25 mouse cellular contexts compared by ENCODE assay signal in the genomic region with DNA sequence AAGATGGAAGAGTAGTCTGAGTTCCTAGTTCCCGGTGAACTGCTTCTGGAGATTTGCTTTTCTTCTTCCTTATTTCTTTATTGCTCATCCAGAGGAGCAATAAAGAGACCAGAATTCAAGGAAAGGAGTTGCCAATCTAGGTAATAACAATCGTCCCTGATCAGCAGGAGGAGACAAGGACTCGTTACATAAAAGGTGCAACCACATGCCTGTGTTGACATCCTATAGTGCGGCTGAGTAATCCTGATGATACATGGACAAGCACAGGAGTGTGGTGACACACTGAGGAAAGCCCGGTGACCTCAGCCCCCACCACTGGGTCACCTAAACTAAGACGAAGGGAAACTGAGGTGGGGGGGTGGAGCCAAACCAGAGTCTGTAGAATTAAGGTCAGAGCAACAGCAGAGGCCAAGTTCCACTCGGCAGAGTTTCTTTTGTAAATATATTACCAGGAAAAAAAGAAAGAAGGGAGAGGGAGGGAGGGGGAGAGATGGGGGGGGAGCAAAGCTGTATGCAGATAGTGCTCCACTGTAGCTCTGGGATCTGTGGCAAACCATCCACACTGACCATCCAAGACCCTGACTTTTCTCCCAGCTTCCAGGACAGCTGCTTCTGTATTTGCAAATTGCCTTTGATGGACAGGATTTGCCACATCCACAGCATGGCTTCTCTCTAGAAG.
DNase-seq lines count a peak whose midpoint lies in the region; ATAC-seq and TF ChIP-seq lines count a peak whose summit lies in the region.
"Had no signal": no experiment of that assay in that cellular context is flagged by ENCODE, and none has a peak within 500 bp of the region (broad histone marks: within the 10 kb centered on the region; RNA-seq: fewer than 3 reads in every experiment).

No protein-coding gene starts in this region.

- H3K27ac ChIP-seq in intestine, embryonic 16.5 days (ENCODE audit: low read length): peak overlapping the region; percentile 57; the same call in 1 of the 2 replicates
- H3K27ac ChIP-seq in midbrain, embryonic 13.5 days: no peak overlapping the region
- H3K27ac ChIP-seq in midbrain, postnatal 0 days (ENCODE audit: low read depth, low read length): no peak overlapping the region
- H3K27ac ChIP-seq: embryonic facial prominence, embryonic 12.5 days; forebrain, embryonic 13.5 days; forebrain, embryonic 15.5 days had no signal

- ATAC-seq in intestine, embryonic 16.5 days: peak; percentile 92
- ATAC-seq in midbrain, embryonic 13.5 days: no peak
- no peak for ATAC-seq in midbrain, postnatal 0 days (ENCODE audit: low FRiP score)
- ATAC-seq: activated CD4-positive, CD25-positive, alpha-beta regulatory T cell, adult 4 months; CD4-positive, CD25-positive, alpha-beta regulatory T cell, adult 4 months; forebrain, embryonic 13.5 days; forebrain, embryonic 15.5 days; Patski had no signal

- H3K9me3 ChIP-seq in intestine, embryonic 16.5 days (ENCODE audit: control insufficient read depth, low read length): no peaks in the 10 kb centered on the region
- no peaks in the 10 kb centered on the region for H3K9me3 ChIP-seq in midbrain, embryonic 13.5 days
- no peaks in the 10 kb centered on the region for H3K9me3 ChIP-seq in midbrain, postnatal 0 days (ENCODE audit: low read length)
- H3K9me3 ChIP-seq: embryonic facial prominence, embryonic 12.5 days; forebrain, embryonic 13.5 days; forebrain, embryonic 15.5 days; G1E had no signal

- no peaks in the 10 kb centered on the region for H3K36me3 ChIP-seq in intestine, embryonic 16.5 days (ENCODE audit: control insufficient read depth, insufficient read depth, low read length)
- H3K36me3 ChIP-seq in midbrain, embryonic 13.5 days: no peaks in the 10 kb centered on the region
- H3K36me3 ChIP-seq in midbrain, postnatal 0 days (ENCODE audit: insufficient read depth, low read length): no peaks in the 10 kb centered on the region
- H3K36me3 ChIP-seq: embryonic facial prominence, embryonic 12.5 days; forebrain, embryonic 15.5 days; G1E had no signal

- H3K27me3 ChIP-seq in intestine, embryonic 16.5 days (replicated peaks; ENCODE audit: control insufficient read depth, insufficient read depth, low read length): no peaks in the 10 kb centered on the region
- no peaks in the 10 kb centered on the region for H3K27me3 ChIP-seq in midbrain, embryonic 13.5 days
- no peaks in the 10 kb centered on the region for H3K27me3 ChIP-seq in midbrain, postnatal 0 days (ENCODE audit: insufficient read depth, low read length)
- H3K27me3 ChIP-seq: CH12.LX; embryonic facial prominence, embryonic 12.5 days; forebrain, embryonic 13.5 days; forebrain, embryonic 15.5 days; Patski had no signal

- no peak for TF ChIP-seq CTCF in midbrain, postnatal 0 days (IDR thresholded peaks at IDR 0.05)

- H3K4me2 ChIP-seq in intestine, embryonic 16.5 days (ENCODE audit: low read depth, low read length): 0 out of 2 replicates have a peak overlapping the region, but pooled peaks have one; percentile 18
- H3K4me2 ChIP-seq in midbrain, embryonic 13.5 days (replicated peaks): no peak overlapping the region
- no peak overlapping the region for H3K4me2 ChIP-seq in midbrain, postnatal 0 days (ENCODE audit: low read depth, low read length, poor library complexity, severe bottlenecking)
- H3K4me2 ChIP-seq: embryonic facial prominence, embryonic 12.5 days; forebrain, embryonic 13.5 days; forebrain, embryonic 15.5 days had no signal

- H3K9ac ChIP-seq in intestine, embryonic 16.5 days (ENCODE audit: low read depth, low read length): no peak overlapping the region
- no peak overlapping the region for H3K9ac ChIP-seq in midbrain, embryonic 13.5 days (replicated peaks)
- H3K9ac ChIP-seq in midbrain, postnatal 0 days (replicated peaks; ENCODE audit: low read length, poor library complexity, severe bottlenecking): no peak overlapping the region
- H3K9ac ChIP-seq: embryonic facial prominence, embryonic 12.5 days; forebrain, embryonic 13.5 days; forebrain, embryonic 15.5 days had no signal

- WGBS in intestine, embryonic 16.5 days: 55% methylated on average over 7 of the region's 7 CpGs
- WGBS in large intestine, adult 2 months: 27% methylated on average over 7 of the region's 7 CpGs
- WGBS in midbrain, embryonic 13.5 days: 77% methylated on average over 7 of the region's 7 CpGs
- WGBS in midbrain, postnatal 0 days: 78% methylated on average over 7 of the region's 7 CpGs

- H3K4me3 ChIP-seq in intestine, embryonic 16.5 days (ENCODE audit: low read length): no peak overlapping the region
- H3K4me3 ChIP-seq in midbrain, embryonic 13.5 days (replicated peaks): no peak overlapping the region
- no peak overlapping the region for H3K4me3 ChIP-seq in midbrain, postnatal 0 days (ENCODE audit: low read depth, low read length)
- H3K4me3 ChIP-seq: embryonic facial prominence, embryonic 12.5 days; forebrain, embryonic 13.5 days; forebrain, embryonic 15.5 days had no signal

- DNase-seq in kidney, adult 9 months: peak; percentile 3
- DNase-seq in kidney, postnatal 10 days: no peak
- DNase-seq in large intestine, adult 2 months (ENCODE audit: low read depth, low spot score): peak; percentile 64
- no peak for DNase-seq in urinary bladder, postnatal 4 days (ENCODE audit: low spot score in 2 of 2)
- DNase-seq in midbrain, postnatal 0 days (ENCODE audit: low spot score): no peak
- DNase-seq: adrenal gland, adult 8-10 months; adrenal gland, postnatal 14 days; B cell, adult 2 months; cerebellum, adult 11 months; cerebellum, adult 18-20 months; cerebellum, adult 8-10 months; cerebellum, adult 9-11 months; cerebellum, postnatal 14 days; cerebellum, postnatal 36 days; embryo, embryonic 11 days had no signal

- no peaks in the 10 kb centered on the region for H3K4me1 ChIP-seq in intestine, embryonic 16.5 days (ENCODE audit: control insufficient read depth, insufficient read depth, low read length)
- no peaks in the 10 kb centered on the region for H3K4me1 ChIP-seq in midbrain, embryonic 13.5 days (replicated peaks)
- no peaks in the 10 kb centered on the region for H3K4me1 ChIP-seq in midbrain, postnatal 0 days (ENCODE audit: insufficient read depth, low read length)
- H3K4me1 ChIP-seq: forebrain, embryonic 13.5 days; forebrain, embryonic 15.5 days had no signal

Comparison
In these comparisons a context has a peak if more than half of its experiments do, and no peak if none do; other contexts are left out.
1. DNase-seq: peak in kidney, adult 9 months (single experiment) and large intestine, adult 2 months (single experiment); none in kidney, postnatal 10 days (single experiment), urinary bladder, postnatal 4 days (0 of 2) and midbrain, postnatal 0 days (single experiment).